Mouse (Mus musculus) bone marrow, adult 2 months (tissue): ENCODE data around the gene Fam136a.

Experiments used
- CTCF ChIP-seq: fragments of 200-500 bp; IDR thresholded peaks from 2 replicates; pipeline ENCODE4 v1.5.1; 2011; ENCODE audit warnings: low read length, control low read depth; ENCODE audit not compliant: control insufficient read depth, insufficient read depth
- POLR2A ChIP-seq: fragments of 200-500 bp; IDR thresholded peaks from 2 replicates; pipeline ENCODE4 v1.6.1; 2011; ENCODE audit warnings: low read depth, mild to moderate bottlenecking, control low read depth, low read length, borderline replicate concordance; ENCODE audit not compliant: control insufficient read depth

GRCm38 (mm10) chr6:86378341-86378740, 12.9 kb downstream of the Fam136a start:
- no peak for TF ChIP-seq CTCF
- TF ChIP-seq POLR2A = no peak
